Mouse (Mus musculus) spleen, adult 2 months (tissue): ENCODE data around the gene Cdhr4.

Experiments
- CTCF ChIP-seq: fragments of 200-500 bp; IDR thresholded peaks from 2 replicates; pipeline ENCODE4 v1.5.1; 2011; ENCODE audit warnings: mild to moderate bottlenecking, inconsistent platforms; ENCODE audit not compliant: insufficient read depth, insufficient read length, insufficient replicate concordance; ENCODE audit errors: extremely low read depth
- POLR2A ChIP-seq: fragments of 200-500 bp; IDR thresholded peaks from 2 replicates; pipeline ENCODE4 v1.6.1; 2011; ENCODE audit warnings: low read depth, low read length, inconsistent platforms

DNA sequence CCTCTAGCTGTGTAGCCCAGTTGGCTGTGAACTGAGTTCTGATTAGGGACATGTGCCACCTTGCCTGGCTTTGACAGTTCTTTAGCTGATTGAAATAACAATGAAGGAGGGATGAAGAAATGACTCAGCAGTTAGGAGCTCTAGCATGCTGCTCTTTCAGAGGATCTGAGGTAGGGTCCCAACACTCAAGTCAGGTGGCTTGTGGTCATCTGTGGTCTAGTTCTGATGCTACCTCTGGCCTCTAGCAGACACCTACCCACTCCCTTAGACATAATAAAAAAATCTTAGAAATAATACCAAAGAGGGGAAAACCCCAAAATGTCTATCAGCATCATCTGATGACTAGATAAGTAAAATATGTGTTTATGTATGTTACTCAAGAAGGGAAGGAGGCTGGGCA lies 18.1 kb downstream of the Cdhr4 start:
- no peak for TF ChIP-seq CTCF
- TF ChIP-seq POLR2A, result no peak
